Mouse (Mus musculus) retina, embryonic 14.5 days (tissue): Measurements from ENCODE around the gene Trim62.

Experiments
- DNase-seq: peaks from one replicate; pipeline ENCODE4 v3.0.0-alpha.2; 2015; ENCODE audit warnings: low spot score

Trim62 gene

GRCm38 (mm10) chr4:128883379-128883781, at the start of gene Trim62:
Trim62 (plus strand) TSS chr4:128883580.
- peak; percentile 85 for DNase-seq

GRCm38 (mm10) chr4:128838202-128838601, 45.2 kb upstream of the Trim62 start:
- no peak for DNase-seq

- no peak for DNase-seq
Observed at GRCm38 (mm10) chr4:128839811-128840738, 43.3 kb upstream of the Trim62 start.

- no peak for DNase-seq
Observed at GRCm38 (mm10) chr4:128841259-128841658, 42.1 kb upstream of the Trim62 start.

GRCm38 (mm10) chr4:128844566-128844965, 38.8 kb upstream of the Trim62 start:
- DNase-seq: no peak

GRCm38 (mm10) chr4:128845367-128845973, 37.9 kb upstream of the Trim62 start:
- no peak for DNase-seq

- DNase-seq: no peak
Observed at GRCm38 (mm10) chr4:128848961-128849360, 34.4 kb upstream of the Trim62 start.

GRCm38 (mm10) chr4:128849686-128850085, 33.7 kb upstream of the Trim62 start:
- no peak for DNase-seq

GRCm38 (mm10) chr4:128852266-128852887, 31.0 kb upstream of the Trim62 start:
- no peak for DNase-seq

GRCm38 (mm10) chr4:128853117-128853516, 30.3 kb upstream of the Trim62 start:
- DNase-seq: no peak

GRCm38 (mm10) chr4:128855613-128856040, 27.8 kb upstream of the Trim62 start:
- no peak for DNase-seq

GRCm38 (mm10) chr4:128857212-128857611, 26.2 kb upstream of the Trim62 start:
- DNase-seq: no peak

GRCm38 (mm10) chr4:128858226-128858625, 25.2 kb upstream of the Trim62 start:
- DNase-seq: peak; percentile 80

- no peak for DNase-seq
Observed at GRCm38 (mm10) chr4:128858878-128859277, 24.5 kb upstream of the Trim62 start.

- DNase-seq: no peak
Observed at GRCm38 (mm10) chr4:128872992-128873391, 10.4 kb upstream of the Trim62 start.

- no peak for DNase-seq
Observed at GRCm38 (mm10) chr4:128874062-128874461, 9.3 kb upstream of the Trim62 start.

GRCm38 (mm10) chr4:128875439-128875838, 7.9 kb upstream of the Trim62 start:
- DNase-seq: no peak

GRCm38 (mm10) chr4:128877520-128877919, 5.9 kb upstream of the Trim62 start:
- DNase-seq: no peak

- DNase-seq: no peak
Observed at GRCm38 (mm10) chr4:128878901-128879491, 4.4 kb upstream of the Trim62 start.

- DNase-seq: peak; percentile 54
Observed at GRCm38 (mm10) chr4:128883801-128884710, 676 bp downstream of the Trim62 start.

GRCm38 (mm10) chr4:128884711-128885095, 1.3 kb downstream of the Trim62 start:
- no peak for DNase-seq
